Mouse (Mus musculus): ENCODE measurements around the gene Babam2.

The Babam2 gene

DNA sequence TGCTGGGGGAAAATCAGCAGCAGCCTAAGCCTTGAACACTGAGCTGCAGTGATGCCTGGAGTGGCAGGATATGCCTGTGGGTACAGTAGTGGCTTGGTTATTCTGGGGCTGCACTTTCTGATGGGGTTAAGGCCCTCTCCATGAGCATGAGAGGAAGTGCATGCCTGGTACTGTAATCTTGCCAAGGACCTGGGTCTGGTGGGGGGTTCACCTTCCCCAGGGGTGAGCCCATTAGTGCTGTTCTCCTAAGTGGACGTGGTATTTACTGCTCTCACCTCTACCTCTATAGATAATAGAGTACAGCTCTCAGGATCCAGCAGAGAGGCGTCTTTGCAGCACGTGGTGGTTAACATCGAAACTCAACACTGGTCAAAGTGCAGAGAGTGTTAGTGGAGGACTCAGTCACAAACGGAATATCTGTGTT, 16.4 kb downstream of the Babam2 start:
- DNase-seq (ENCODE audit: low spot score in 2 of 2) = no peak

- no peak for DNase-seq (ENCODE audit: low spot score in 2 of 2)
These were observed 18.1 kb downstream of the Babam2 start for GRCm38 (mm10) chr5:31715486-31716150.

DNA sequence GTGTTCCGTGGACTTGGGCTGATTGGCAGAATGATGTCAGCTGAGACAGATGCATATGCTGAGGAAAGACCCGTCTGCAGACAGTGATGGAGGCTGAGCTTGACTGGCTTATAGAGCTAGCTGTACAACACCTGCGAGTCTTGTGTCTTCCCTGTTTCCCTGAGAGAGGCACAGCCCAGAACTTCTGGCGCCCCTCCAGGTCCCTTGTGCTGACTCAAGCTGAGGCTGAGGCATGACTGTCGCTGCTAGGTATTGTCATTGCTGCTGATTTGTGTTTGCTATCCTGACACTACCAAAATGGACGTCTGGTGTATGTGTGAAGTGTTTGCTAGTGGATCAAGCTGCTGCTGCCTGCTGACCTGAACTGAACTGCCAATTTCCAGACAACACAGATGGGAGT, 27.0 kb downstream of the Babam2 start:
- DNase-seq (ENCODE audit: low spot score in 2 of 2) = no peak

DNA sequence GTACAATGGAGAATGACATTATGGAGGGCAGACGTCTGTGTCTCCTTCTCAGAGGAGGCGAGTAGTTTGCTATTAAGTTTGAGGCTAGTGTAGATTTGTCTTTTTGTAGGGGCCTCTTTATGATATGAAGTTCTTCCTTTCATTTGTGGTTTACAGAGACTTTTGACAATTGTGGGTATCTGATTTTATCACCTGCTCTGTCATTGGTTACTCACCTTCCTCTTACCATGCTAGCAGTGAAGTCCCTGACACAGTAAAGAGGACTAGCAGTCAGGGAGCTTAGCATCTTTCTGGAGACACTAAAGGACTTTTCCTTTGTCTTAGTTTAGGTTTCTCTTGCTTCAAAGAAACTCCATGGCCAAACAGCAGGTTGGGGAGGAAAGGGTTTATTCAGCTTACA, 28.4 kb downstream of the Babam2 start:
- no peak for DNase-seq (ENCODE audit: low spot score in 2 of 2)

DNA sequence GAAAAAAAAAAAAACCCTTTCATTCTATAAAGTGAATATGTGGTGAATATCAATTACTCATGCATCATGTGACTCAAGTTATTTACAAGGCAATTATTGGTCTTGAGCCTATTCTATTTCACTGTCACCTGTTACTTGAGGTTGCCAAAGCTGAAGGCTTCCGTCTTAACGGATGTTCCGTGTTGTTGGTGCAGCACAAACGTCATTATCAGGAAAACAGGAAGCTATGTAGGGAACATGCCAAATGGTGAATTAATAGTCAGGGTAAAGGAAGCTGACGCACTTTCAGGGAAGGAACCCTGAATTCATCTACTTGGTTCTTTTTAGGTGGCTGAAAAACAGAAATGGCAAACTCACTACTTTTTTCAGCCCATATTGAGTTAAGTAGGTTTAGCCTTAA, 30.0 kb downstream of the Babam2 start:
- no peak for DNase-seq (ENCODE audit: low spot score in 2 of 2)

DNA sequence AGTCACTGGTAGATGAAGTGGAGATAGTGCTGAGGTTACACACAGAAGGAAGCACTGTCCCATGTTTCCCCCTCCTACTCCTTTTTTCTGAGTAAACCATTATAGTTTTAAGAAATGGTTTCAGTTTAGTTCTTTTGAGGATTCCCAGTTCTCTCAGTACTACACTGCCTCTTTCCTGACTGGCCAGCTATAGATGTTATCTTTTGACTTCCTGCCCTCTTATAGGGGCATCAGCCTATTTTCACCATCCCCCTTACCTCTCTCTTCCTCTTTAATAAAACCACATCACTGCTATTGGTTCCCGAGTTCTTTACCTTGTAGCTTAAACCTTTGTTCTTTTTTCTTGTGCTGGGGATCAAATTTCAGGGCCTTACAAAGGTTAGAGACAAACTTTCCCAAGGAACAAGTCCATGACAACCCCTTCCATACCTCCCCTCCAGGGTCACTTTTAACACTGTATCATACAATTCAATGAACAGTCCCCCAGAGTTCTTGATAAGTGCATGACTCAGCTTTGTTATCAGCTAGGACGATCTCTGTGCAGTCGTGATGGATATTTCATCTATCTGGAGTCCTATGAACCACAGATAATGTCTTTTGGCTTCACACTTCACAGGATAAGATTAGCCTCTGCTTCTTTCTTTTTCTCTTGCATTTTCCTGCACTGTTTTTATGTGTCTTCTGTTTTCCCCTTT, 35.3 kb downstream of the Babam2 start:
- DNase-seq (ENCODE audit: low spot score in 2 of 2) = no peak

- DNase-seq (ENCODE audit: low spot score in 2 of 2) = no peak
These were observed 44.4 kb downstream of the Babam2 start for GRCm38 (mm10) chr5:31741931-31742330.

- no peak for DNase-seq (ENCODE audit: low spot score in 2 of 2)
These were observed 45.1 kb downstream of the Babam2 start for GRCm38 (mm10) chr5:31742521-31743031.

- DNase-seq (ENCODE audit: low spot score in 2 of 2) = no peak
These were observed 51.9 kb downstream of the Babam2 start for GRCm38 (mm10) chr5:31749401-31749800.

- peak; percentile 55 to 69 for DNase-seq (ENCODE audit: low spot score in 2 of 2)
These were observed 52.9 kb downstream of the Babam2 start for GRCm38 (mm10) chr5:31750231-31750925.

GRCm38 (mm10) chr5:31750955-31751354, 53.5 kb downstream of the Babam2 start:
- DNase-seq (ENCODE audit: low spot score in 2 of 2) = no peak

GRCm38 (mm10) chr5:31754634-31755033, 57.1 kb downstream of the Babam2 start:
- DNase-seq (ENCODE audit: low spot score in 2 of 2) = no peak

DNA sequence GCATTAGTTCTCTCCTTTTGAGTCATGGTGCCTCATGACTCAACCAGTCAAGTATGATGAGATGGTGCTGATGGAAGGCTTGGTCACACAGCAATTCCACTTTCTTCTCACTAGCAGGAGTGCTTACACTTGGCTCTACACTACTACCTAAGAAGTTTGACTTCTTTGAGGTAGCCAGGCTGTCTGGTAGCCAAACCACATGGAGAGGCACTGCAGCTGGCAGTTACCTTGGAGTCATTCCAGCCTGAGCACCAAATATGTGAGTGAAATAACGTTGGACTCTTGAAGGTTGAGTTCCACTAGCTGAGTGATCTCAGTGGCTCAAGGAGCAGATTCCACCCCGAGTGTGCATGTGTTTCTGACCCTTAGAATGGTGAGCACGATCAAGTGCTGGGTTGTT, 57.8 kb downstream of the Babam2 start:
- DNase-seq (ENCODE audit: low spot score in 2 of 2) = no peak

GRCm38 (mm10) chr5:31758310-31759091, 61.0 kb downstream of the Babam2 start:
- DNase-seq (ENCODE audit: low spot score in 2 of 2) = no peak

- no peak for DNase-seq (ENCODE audit: low spot score in 2 of 2)
These were observed 64.4 kb downstream of the Babam2 start for GRCm38 (mm10) chr5:31761836-31762235.

- DNase-seq (ENCODE audit: low spot score in 2 of 2) = no peak
These were observed 65.3 kb downstream of the Babam2 start for GRCm38 (mm10) chr5:31762773-31763172.

DNA sequence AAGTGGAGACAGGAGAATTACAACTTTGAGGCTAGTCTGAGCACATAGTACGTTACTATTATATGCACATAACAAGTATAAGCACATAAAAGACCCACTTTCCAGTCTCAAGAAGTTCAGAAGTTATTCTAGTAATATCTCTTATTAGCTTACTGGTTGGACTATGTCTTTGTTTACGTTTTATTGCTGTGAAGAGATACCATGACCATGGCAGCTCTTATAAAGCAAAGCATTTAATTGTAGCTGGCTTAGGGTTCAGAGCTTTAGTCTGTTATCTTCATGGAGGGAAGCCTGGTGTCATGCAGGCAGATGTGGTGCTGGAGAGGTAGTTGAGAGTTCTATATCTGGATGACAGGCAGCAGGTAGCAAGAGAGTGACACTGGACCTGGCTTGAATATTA, 68.3 kb downstream of the Babam2 start:
- DNase-seq (ENCODE audit: low spot score in 2 of 2) = no peak

GRCm38 (mm10) chr5:31766841-31767542, 69.5 kb downstream of the Babam2 start:
- DNase-seq (ENCODE audit: low spot score in 2 of 2) = no peak

- DNase-seq (ENCODE audit: low spot score in 2 of 2) = no peak
These were observed 74.0 kb downstream of the Babam2 start for GRCm38 (mm10) chr5:31771486-31771885.

DNA sequence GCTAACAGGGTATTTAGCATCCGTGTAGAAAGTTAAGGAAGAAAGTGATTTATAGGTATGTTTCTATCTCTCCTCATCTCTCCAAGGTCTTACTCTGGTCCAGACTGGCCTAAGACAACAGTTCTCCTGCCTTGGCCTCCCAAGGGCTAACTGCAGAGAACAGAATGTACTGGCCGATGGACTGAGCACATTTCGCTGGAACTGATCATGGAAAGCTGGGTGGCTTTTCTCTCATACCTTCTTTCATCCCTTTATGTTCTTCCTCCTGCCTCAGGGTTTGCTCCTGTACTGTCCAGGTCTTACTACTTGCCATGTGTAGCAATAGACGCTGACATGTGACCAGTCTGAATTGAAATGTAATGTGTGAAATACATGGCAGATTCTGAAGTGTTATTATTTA, 74.4 kb downstream of the Babam2 start:
- no peak for DNase-seq (ENCODE audit: low spot score in 2 of 2)

- no peak for DNase-seq (ENCODE audit: low spot score in 2 of 2)
These were observed 77.5 kb downstream of the Babam2 start for GRCm38 (mm10) chr5:31774976-31775375.

All from right cerebral cortex, postnatal 36 days (tissue).